Mouse (Mus musculus): ENCODE measurements around the gene Mecom.

Mecom gene

DNA sequence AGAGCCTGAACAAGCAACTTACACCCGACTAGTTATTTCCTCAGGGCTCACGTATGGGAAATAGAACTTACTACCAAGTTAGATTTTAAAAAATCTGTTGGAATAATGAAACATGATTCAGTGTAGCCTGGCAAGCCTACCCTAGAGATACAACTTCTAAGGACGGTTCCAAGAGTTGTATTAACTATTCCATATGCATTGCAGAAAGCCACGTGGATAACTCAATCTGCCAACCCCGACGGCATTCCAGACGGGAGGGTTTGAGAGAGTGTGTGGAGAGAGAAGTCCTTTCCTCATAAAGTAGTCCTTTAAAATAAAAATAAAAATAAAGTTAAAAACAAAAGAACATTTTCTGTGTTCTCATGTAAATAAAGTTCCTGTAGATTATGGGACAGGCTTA is 393.4 kb downstream of the Mecom start:
- DNase-seq (ENCODE audit: extremely low read depth, low read depth) = no peak

- DNase-seq (ENCODE audit: extremely low read depth, low read depth) = no peak
Observed at GRCm38 (mm10) chr3:30153923-30154331, 393.9 kb downstream of the Mecom start.

GRCm38 (mm10) chr3:30150071-30150470 is 397.7 kb downstream of the Mecom start:
- DNase-seq (ENCODE audit: extremely low read depth, low read depth) = no peak

GRCm38 (mm10) chr3:30148378-30149079 is 399.3 kb downstream of the Mecom start:
- no peak for DNase-seq (ENCODE audit: extremely low read depth, low read depth)

GRCm38 (mm10) chr3:30145051-30145450 is 402.8 kb downstream of the Mecom start:
- no peak for DNase-seq (ENCODE audit: extremely low read depth, low read depth)

DNA sequence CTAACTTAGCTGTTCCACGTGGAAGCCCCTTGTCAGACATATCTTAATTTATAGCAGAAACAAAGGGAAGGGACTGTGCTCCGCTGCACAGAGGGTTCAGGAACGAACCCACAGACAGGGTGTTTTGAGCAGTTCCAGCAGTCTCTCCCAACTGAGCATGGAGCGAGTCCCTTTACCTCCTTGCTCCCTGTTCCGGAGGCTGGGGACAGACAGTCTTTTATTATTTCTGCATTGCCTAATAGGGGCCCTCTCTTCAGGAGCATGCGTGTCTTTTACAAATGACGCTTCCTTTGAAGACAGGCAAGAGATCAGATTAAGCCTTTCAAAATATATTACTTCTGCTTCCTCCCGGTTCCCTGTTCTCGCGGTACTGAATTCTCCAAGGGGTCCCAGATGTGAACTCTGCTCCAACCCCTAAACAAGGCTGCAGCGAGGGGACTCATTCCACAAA is 403.8 kb downstream of the Mecom start:
- no peak for DNase-seq (ENCODE audit: extremely low read depth, low read depth)

DNA sequence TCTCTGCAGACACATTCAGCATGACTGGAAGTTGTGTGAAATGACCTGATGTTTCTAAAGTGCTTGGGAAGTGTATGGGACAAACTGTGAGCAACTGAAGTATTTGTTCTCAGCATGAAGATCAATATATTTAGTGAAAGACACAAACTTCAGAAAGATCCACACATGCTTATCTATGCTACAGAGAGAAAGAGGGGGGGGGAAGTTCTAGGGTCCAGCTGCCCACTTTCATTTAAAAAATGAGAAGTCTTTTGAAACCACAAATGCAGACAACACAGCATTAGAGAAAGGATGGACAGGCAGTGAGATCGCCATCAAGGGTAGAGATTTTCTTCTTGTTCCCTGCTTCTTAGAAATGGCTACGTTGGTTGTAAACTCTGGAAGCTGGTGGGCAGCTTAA is 404.4 kb downstream of the Mecom start:
- no peak for DNase-seq (ENCODE audit: extremely low read depth, low read depth)

- DNase-seq (ENCODE audit: extremely low read depth, low read depth) = no peak
Observed at GRCm38 (mm10) chr3:30140349-30140748, 407.5 kb downstream of the Mecom start.

DNA sequence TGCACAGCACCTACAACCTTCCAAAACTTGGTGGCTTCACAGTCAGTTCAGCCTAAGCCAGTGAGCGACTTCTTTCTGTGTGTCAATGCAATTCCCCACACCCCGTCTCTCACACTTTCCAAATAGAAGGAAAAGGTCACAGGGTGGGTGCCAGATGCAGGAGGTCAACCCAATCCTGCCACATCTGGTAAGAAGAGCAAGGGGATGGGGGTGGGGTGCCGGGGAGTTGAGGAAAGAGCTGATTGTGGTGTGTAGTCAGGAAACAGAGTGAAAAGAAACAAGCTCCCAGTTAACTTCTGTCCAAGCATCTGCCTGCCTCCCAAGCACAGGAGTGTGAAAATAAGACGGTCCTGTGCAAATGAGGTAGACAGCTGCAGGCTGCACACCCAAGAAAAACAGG is 408.1 kb downstream of the Mecom start:
- no peak for DNase-seq (ENCODE audit: extremely low read depth, low read depth)

DNA sequence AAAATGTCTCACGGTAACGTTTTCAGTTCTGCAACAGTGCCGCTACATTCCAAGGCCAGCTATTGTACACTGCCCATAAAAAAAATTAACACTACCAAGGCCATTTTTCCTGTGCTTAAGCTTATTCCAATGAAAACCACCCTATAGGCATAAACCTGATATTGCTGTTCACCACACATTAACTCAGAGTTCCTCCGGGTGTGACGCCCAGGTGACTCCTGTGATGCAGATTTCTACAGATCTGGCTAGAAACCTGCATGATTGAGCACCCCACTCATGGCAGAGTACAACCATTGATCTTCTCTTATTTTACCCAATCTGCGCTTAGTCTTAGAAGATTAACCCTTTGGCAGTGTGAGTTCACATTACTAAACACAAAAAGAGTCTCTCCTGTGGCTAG is 409.2 kb downstream of the Mecom start:
- DNase-seq (ENCODE audit: extremely low read depth, low read depth) = no peak

- DNase-seq (ENCODE audit: extremely low read depth, low read depth) = no peak
Observed at GRCm38 (mm10) chr3:30135857-30136256, 412.0 kb downstream of the Mecom start.

- DNase-seq (ENCODE audit: extremely low read depth, low read depth) = no peak
Observed at GRCm38 (mm10) chr3:30135119-30135518, 412.7 kb downstream of the Mecom start.

DNA sequence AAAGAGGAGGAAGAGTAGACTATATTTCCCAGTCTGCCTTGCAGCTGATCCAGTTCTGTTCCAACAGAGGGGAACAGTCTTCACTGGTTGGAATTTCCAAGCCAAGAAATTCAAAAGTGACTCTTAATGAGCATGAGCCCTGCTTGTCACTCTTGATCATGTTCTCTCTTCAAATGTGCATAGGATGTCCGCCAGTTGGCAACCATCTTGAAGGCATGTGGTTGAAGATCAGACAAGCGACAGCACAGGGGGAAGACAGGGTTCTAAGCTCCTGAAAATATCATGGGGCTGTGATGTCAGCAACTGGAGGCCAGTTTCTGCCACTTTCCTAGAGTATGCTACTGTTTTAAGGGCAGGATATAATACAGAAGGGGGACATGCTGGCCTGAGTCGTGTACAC is 414.8 kb downstream of the Mecom start:
- DNase-seq (ENCODE audit: extremely low read depth, low read depth) = no peak

DNA sequence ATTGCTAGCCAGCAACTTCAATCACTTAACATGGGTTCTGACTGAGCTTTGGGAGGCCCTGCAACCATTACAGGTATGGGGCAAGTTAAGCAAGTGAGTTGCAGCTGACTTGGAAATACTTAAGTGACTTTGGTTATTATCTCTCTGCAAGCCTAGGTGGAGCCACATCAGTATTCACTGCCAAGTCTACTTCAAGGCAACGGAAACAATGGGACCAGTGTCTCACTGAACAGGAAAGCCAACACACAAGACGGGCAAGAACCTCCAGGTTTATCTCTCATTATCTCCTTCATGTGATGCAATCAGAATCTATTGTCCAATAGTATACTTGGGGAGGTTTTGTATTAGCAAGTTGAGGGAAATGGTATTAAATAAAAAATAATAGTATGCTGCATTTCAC is 415.4 kb downstream of the Mecom start:
- DNase-seq (ENCODE audit: extremely low read depth, low read depth) = no peak

- DNase-seq (ENCODE audit: extremely low read depth, low read depth) = no peak
Observed at GRCm38 (mm10) chr3:30130495-30130894, 417.3 kb downstream of the Mecom start.

GRCm38 (mm10) chr3:30122618-30123017 is 425.2 kb downstream of the Mecom start:
- no peak for DNase-seq (ENCODE audit: extremely low read depth, low read depth)

GRCm38 (mm10) chr3:30120790-30121512 is 426.9 kb downstream of the Mecom start:
- DNase-seq (ENCODE audit: extremely low read depth, low read depth) = no peak

- no peak for DNase-seq (ENCODE audit: extremely low read depth, low read depth)
Observed at GRCm38 (mm10) chr3:30118594-30119297, 429.1 kb downstream of the Mecom start.

DNA sequence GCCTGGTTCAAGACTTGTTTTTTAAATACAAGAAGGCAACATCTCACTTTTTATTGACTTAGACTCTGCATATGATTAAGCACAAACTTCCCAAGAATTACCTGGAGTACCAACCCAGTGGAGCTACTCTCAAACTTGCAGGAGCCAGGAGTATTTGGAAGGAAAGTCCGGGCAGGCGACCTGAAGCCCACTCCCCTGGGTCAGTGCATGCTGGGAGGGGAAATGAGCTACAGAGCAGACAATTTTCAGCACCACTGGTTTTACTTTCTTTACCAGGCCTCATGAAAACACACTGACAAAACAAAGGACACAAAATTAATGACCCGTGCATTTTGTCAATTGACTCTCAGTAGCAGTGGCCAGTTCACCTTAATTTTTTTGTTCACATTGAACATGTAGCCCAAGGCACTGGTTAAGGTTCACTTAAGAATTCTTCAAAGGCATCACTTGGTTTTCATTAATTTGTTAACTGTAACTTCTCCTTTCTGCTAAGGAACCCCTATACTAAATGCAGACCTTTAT is 434.5 kb downstream of the Mecom start:
- DNase-seq (ENCODE audit: extremely low read depth, low read depth) = no peak

GRCm38 (mm10) chr3:30107945-30108670 is 439.7 kb downstream of the Mecom start:
- DNase-seq (ENCODE audit: extremely low read depth, low read depth) = no peak

GRCm38 (mm10) chr3:30106481-30106880 is 441.3 kb downstream of the Mecom start:
- no peak for DNase-seq (ENCODE audit: extremely low read depth, low read depth)
